Mouse (Mus musculus): Measurements from ENCODE around the gene Zfp781. TPM values are rescaled to one million over a fixed set of nuclear protein-coding genes. Genes with fewer than 3 reads are reported as not detected.

Zfp781 gene
- 0.16 and 0.20 TPM in 2 replicates for polyA plus RNA-seq (2012; rRNA removed)

DNA sequence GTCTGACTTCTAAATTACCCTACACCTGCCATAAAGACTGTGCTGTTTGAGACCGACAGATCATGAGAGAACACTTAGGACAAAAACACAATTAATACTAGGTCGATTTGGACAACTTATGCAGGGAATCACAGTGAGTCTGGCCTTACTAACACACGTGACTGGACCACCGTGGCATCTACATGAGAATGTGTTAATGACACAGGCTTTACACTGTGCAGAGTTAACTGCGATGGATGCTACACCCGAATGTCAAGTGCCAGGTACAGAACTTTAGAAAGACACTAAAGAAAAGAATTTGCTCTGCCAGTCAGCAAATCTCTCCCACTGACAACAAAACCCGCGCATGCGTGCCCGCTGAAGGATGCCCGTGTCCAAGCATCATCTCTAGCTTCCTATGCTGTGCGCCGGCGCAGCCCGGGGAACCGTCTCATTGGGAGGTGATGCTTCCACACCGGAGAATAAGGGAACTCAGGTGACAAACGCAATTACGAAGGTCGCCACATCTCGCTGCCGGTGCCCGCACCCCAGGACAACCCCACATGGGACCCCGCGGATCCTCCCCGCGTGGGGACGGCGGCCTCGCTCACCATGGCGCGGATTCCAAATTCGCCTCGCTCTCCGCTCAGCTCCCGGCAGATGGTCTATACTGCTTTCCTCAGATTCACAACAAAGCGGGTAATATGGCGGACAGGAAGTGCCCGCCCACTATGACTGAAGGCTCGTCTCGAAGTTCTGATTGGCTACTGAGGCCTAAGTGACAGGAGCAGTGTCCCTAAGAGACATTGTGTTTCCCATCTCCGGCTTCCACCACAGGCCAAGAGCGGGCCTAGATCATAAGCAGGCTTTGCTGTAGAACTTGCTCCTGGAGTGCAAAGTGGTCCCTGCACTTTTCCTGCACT, at the start of gene Zfp781:
Gene Zfp781 (minus strand): TSS at position 639 of the 902 bp plus-strand sequence.

DNA sequence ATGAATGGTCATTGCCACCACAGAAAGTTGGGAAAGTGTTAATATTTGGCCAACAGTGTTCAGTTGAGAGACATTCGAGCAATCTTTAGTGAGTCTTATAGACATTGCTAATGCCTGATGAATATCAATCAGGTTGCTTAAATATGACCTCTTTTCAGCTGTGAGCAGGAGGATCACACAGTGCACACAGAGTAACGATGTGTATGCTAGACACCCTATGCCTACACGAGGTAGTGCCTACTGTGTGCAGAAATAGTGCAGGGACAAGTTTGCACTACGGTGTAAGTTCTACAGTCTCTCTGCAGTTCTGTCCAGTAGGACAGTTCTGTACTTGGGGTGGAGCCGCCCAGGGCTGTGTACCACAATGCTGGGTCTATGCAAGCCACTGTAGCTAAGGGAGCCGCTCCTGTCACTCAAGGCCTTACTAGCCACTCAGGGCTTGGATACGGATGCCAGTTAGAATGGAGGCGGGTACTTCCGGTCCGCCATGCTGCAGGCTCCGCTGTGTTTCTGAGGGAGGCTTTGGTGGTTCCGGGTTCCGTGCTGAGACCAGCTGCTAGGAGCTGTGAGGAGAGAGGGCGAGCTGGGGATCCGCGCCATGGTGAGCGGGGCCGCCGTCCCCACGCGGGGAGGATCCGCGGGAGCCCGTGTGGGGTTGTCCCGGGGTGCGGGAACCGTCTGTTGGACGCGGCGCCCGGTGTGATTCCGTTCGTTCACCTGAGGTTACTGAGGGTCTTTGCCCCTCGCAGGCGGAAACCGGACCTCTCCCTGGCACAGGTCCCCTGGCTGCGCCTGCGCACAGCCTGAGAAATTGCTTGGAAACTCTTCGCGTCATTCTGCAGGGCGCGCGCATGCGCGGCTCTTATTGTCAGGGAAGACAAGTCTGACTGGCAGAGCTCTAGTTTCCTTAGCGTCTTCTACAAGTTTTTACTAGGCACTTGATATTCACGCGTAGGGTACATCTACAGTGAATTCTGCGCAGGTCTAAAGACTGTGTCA, 66.6 kb downstream of the Zfp781 start, which contains the start of gene Gm32687:
Gene Gm32687 (plus strand): TSS at position 526 of the 999 bp plus-strand sequence.

Other genes with a start within 250 kb of the Zfp781 start
- 1.6 and 1.8 TPM in 2 replicates for gene Zfp433, start 225.7 kb downstream of the Zfp781 start, polyA plus RNA-seq (2012; rRNA removed)
- 0.48 and 0.74 TPM in 2 replicates for gene Gm3055, start 159.3 kb downstream of the Zfp781 start, polyA plus RNA-seq (2012; rRNA removed)
- 0.17 and 0.23 TPM in 2 replicates for gene Gm4767, start 118.3 kb downstream of the Zfp781 start, polyA plus RNA-seq (2012; rRNA removed)
- 0.95 and 1.0 TPM in 2 replicates for gene Gm32687, start 66.5 kb downstream of the Zfp781 start, polyA plus RNA-seq (2012; rRNA removed)
- 1.3 and 1.6 TPM in 2 replicates for gene Zfp873, start 117.6 kb upstream of the Zfp781 start, polyA plus RNA-seq (2012; rRNA removed)
- gene BC024063, start 152.9 kb upstream of the Zfp781 start, polyA plus RNA-seq (2012; rRNA removed), result 0.31 and 0.40 TPM in 2 replicates
- 0.53 and 0.54 TPM in 2 replicates for gene AU041133, start 197.5 kb upstream of the Zfp781 start, polyA plus RNA-seq (2012; rRNA removed)